ENCODE assay signal across 32 mouse cellular contexts in genomic region chr14:13988397-13988796, GRCm38 (mm10). TPM values are rescaled to one million over a fixed set of nuclear protein-coding genes. Genes with fewer than 3 reads are reported as not detected.
DNase-seq lines count a peak whose midpoint lies in the region; ATAC-seq and TF ChIP-seq lines count a peak whose summit lies in the region.
"Had no signal": no experiment of that assay in that cellular context is flagged by ENCODE, and none has a peak within 500 bp of the region (broad histone marks: within the 10 kb centered on the region; RNA-seq: fewer than 3 reads in every experiment).

No protein-coding gene starts in this region.

- no peaks in the 10 kb centered on the region for H3K4me1 ChIP-seq in lung, postnatal 0 days (ENCODE audit: insufficient read depth, low read depth, low read length)
- H3K4me1 ChIP-seq: embryonic facial prominence, embryonic 13.5 days; forebrain, embryonic 10.5 days; hindbrain, embryonic 13.5 days; limb, embryonic 10.5 days; limb, embryonic 15.5 days; liver, embryonic 15.5 days; megakaryocyte, embryonic 14.5 days; midbrain, embryonic 13.5 days; neural tube, embryonic 12.5 days had no signal

- no peak for ATAC-seq in lung, postnatal 0 days
- ATAC-seq in granulocyte monocyte progenitor cell, adult 5-6 weeks (replicated peaks; ENCODE audit: poor library complexity, severe bottlenecking), result peak; percentile 84
- ATAC-seq in monocyte, adult 5-6 weeks (replicated peaks; ENCODE audit: insufficient number of reproducible peaks, low FRiP score, low TSS enrichment, poor library complexity, severe bottlenecking), result no peak
- ATAC-seq: forebrain, embryonic 16.5 days; midbrain, embryonic 13.5 days had no signal

- H3K36me3 ChIP-seq in lung, postnatal 0 days (ENCODE audit: insufficient read depth, low read length), result no peaks in the 10 kb centered on the region
- H3K36me3 ChIP-seq: embryonic facial prominence, embryonic 13.5 days; forebrain, embryonic 10.5 days; hindbrain, embryonic 13.5 days; limb, embryonic 10.5 days; limb, embryonic 15.5 days; liver, embryonic 15.5 days; midbrain, embryonic 13.5 days; neural tube, embryonic 12.5 days had no signal

- H3K27ac ChIP-seq in lung, postnatal 0 days (ENCODE audit: low read length), result no peak overlapping the region
- H3K27ac ChIP-seq: embryonic facial prominence, embryonic 13.5 days; forebrain, embryonic 10.5 days; gastrocnemius, adult 2 months; hindbrain, embryonic 13.5 days; limb, embryonic 10.5 days; limb, embryonic 15.5 days; liver, embryonic 15.5 days; midbrain, embryonic 13.5 days; neural tube, embryonic 12.5 days had no signal

- no peak overlapping the region for H3K9ac ChIP-seq in lung, postnatal 0 days (replicated peaks; ENCODE audit: low read depth)
- H3K9ac ChIP-seq: embryonic facial prominence, embryonic 13.5 days; hindbrain, embryonic 13.5 days; limb, embryonic 15.5 days; liver, embryonic 15.5 days; lung, embryonic 14.5 days; midbrain, embryonic 13.5 days; neural tube, embryonic 12.5 days had no signal

- intact Hi-C loops in heart, postnatal 36 days (cut with DNase I), result no loop called here

- H3K4me3 ChIP-seq in lung, postnatal 0 days (ENCODE audit: low read depth, low read length), result no peak overlapping the region
- H3K4me3 ChIP-seq: embryonic facial prominence, embryonic 13.5 days; forebrain, embryonic 10.5 days; gastrocnemius, adult 2 months; hindbrain, embryonic 13.5 days; limb, embryonic 10.5 days; limb, embryonic 15.5 days; liver, embryonic 15.5 days; megakaryocyte, embryonic 14.5 days; midbrain, embryonic 13.5 days; neural tube, embryonic 12.5 days had no signal

- H3K4me2 ChIP-seq in lung, postnatal 0 days (replicated peaks; ENCODE audit: low read depth, low read length), result no peak overlapping the region
- H3K4me2 ChIP-seq: embryonic facial prominence, embryonic 13.5 days; hindbrain, embryonic 13.5 days; limb, embryonic 15.5 days; liver, embryonic 15.5 days; lung, embryonic 14.5 days; midbrain, embryonic 13.5 days; neural tube, embryonic 12.5 days had no signal

- TF ChIP-seq EP300 in lung, postnatal 0 days (IDR thresholded peaks at IDR 0.05), result no peak

- 40% methylated on average over 2 of the region's 2 CpGs for WGBS in lung, postnatal 0 days

- DNase-seq in heart, adult 11 months, result peak; percentile 30
- no peak for DNase-seq in heart, postnatal 36 days
- DNase-seq in lung, postnatal 0 days (ENCODE audit: low spot score), result no peak
- DNase-seq in lung, postnatal 14 days, result no peak
- DNase-seq in thymus, postnatal 36 days, result no peak
- DNase-seq: adrenal gland, postnatal 10 days; cerebellum, adult 11-12 months; cerebellum, adult 9-11 months; gastrocnemius, adult 2 months; gastrocnemius, postnatal 36 days; heart, postnatal 14 days; kidney, adult 18-20 months; kidney, postnatal 4 days; layer of hippocampus, postnatal 36 days; lung, embryonic 14.5 days; lung, postnatal 36 days; right cerebral cortex, adult 18-20 months; spleen, adult 18-20 months; thymus, adult 18-20 months; thymus, postnatal 4 days had no signal

- H3K27me3 ChIP-seq in lung, postnatal 0 days (replicated peaks; ENCODE audit: insufficient read depth, low read length), result no peaks in the 10 kb centered on the region
- H3K27me3 ChIP-seq: embryonic facial prominence, embryonic 13.5 days; hindbrain, embryonic 13.5 days; limb, embryonic 15.5 days; liver, embryonic 15.5 days; megakaryocyte, embryonic 14.5 days; midbrain, embryonic 13.5 days; neural tube, embryonic 12.5 days had no signal

- no peaks in the 10 kb centered on the region for H3K9me3 ChIP-seq in lung, postnatal 0 days (ENCODE audit: low read length)
- H3K9me3 ChIP-seq: embryonic facial prominence, embryonic 13.5 days; forebrain, embryonic 10.5 days; hindbrain, embryonic 13.5 days; limb, embryonic 10.5 days; limb, embryonic 15.5 days; liver, embryonic 15.5 days; megakaryocyte, embryonic 14.5 days; midbrain, embryonic 13.5 days; neural tube, embryonic 12.5 days had no signal

- 0 out of 2 replicates have a peak, but pooled peaks have one; percentile 7 for TF ChIP-seq CTCF in lung, postnatal 0 days (IDR thresholded peaks at IDR 0.05)

RNA-seq across cellular contexts. Expression of gene Thoc7, which starts 26.7 kb away (rescaled TPM):
- total RNA-seq in heart, postnatal 36 days (2021), result 10 to 100 TPM; 97.2 to 98.6 TPM
- polyA plus RNA-seq in lung, postnatal 0 days (2015; fragmentation: Nextera tagmentation; extraction: Ambion mirVana), result 116 and 117 TPM in 2 replicates
- total RNA-seq in granulocyte monocyte progenitor cell, adult 5-6 weeks (2014; fragmentation: Nextera tagmentation), result 188 and 219 TPM in 2 replicates
- 347 and 460 TPM in 2 replicates for total RNA-seq in granulocyte monocyte progenitor cell, adult 5-6 weeks (2017)
- total RNA-seq in monocyte, adult 5-6 weeks (2017), result 86.1 to 133 TPM (median 114 TPM) in 3 replicates

RNA-seq across cellular contexts. Expression of gene Atxn7, which starts 27.2 kb away (rescaled TPM):
- 10 to 100 TPM; 16.3 to 16.5 TPM for total RNA-seq in heart, postnatal 36 days (2021)
- 4.3 and 4.9 TPM in 2 replicates for polyA plus RNA-seq in lung, postnatal 0 days (2015; fragmentation: Nextera tagmentation; extraction: Ambion mirVana)
- total RNA-seq in granulocyte monocyte progenitor cell, adult 5-6 weeks (2014; fragmentation: Nextera tagmentation), result 14.3 and 14.6 TPM in 2 replicates
- total RNA-seq in granulocyte monocyte progenitor cell, adult 5-6 weeks (2017), result 11.3 and 20.3 TPM in 2 replicates
- total RNA-seq in monocyte, adult 5-6 weeks (2017), result 19.9 to 58.0 TPM (median 36.9 TPM) in 3 replicates
